Mouse (Mus musculus) forebrain, embryonic 11.5 days (tissue): ENCODE results near the gene Nme9. TPM values are rescaled to one million over a fixed set of nuclear protein-coding genes. Genes with fewer than 3 reads are reported as not detected.

Experiments used
- ATAC-seq: fragments of 200-750 bp; cut with Nextera tagmentation; replicated peaks from 2 replicates; pipeline ENCODE4 v1.8.0; 2017; ENCODE audit warnings: moderate TSS enrichment; ENCODE audit not compliant: low FRiP score
- DNase-seq: peaks from one replicate; pipeline ENCODE4 v3.0.0-alpha.2; 2017; ENCODE audit warnings: low spot score
- H3K27ac ChIP-seq: fragments of 300-500 bp; sonication (generic); 2 replicates; pipeline ENCODE4 v1.5.1; 2014; ENCODE audit warnings: low read depth, low read length
- H3K27me3 ChIP-seq: fragments of 300-500 bp; sonication (generic); 2 replicates; pipeline ENCODE4 v1.6.1; 2014; ENCODE audit warnings: mild to moderate bottlenecking, low read length, mixed read lengths; ENCODE audit not compliant: control insufficient read depth, insufficient read depth
- H3K36me3 ChIP-seq: fragments of 300-500 bp; sonication (generic); 2 replicates; pipeline ENCODE4 v1.6.1; 2014; ENCODE audit warnings: mild to moderate bottlenecking, low read length, moderate library complexity, mixed read lengths; ENCODE audit not compliant: control insufficient read depth, insufficient read depth
- H3K4me1 ChIP-seq: fragments of 300-500 bp; sonication (generic); replicated peaks from 2 replicates; pipeline ENCODE4 v1.6.1; 2014; ENCODE audit warnings: low read length, mixed read lengths; ENCODE audit not compliant: control insufficient read depth, insufficient read depth
- H3K4me2 ChIP-seq: fragments of 300-500 bp; sonication (generic); 2 replicates; pipeline ENCODE4 v1.6.1; 2014; ENCODE audit warnings: low read depth, mild to moderate bottlenecking, low read length, moderate library complexity, mixed read lengths; ENCODE audit not compliant: severe bottlenecking
- H3K4me3 ChIP-seq: fragments of 300-500 bp; sonication (generic); 2 replicates; pipeline ENCODE4 v1.5.1; 2014; ENCODE audit warnings: low read depth, low read length
- H3K9ac ChIP-seq: fragments of 300-500 bp; sonication (generic); 2 replicates; pipeline ENCODE4 v1.6.1; 2014; ENCODE audit warnings: low read length
- H3K9me3 ChIP-seq: fragments of 300-500 bp; sonication (generic); 2 replicates; pipeline ENCODE4 v1.6.1; 2016; ENCODE audit warnings: low read length, mixed read lengths; ENCODE audit not compliant: control insufficient read depth
- WGBS: fragments of 180-500 bp; shearing (Covaris S2); extraction: QIAGEN DNeasy Blood & Tissue Kit; methylation state at CpG from one replicate; pipeline ENCODE4 v1.1.7; 2014; 5-methylcytosine and 5-hydroxymethylcytosine counted together
- polyA plus RNA-seq: library from polyadenylated mRNA; unstranded; fragments of >200 nt; fragmentation: Nextera tagmentation; extraction: Ambion mirVana; gene quantifications from 2 replicates; pipeline ENCODE4 v1.2.1, GENCODE M21; 2014

The Nme9 gene
- polyA plus RNA-seq, 1 experiment from 2014 or later = not detected

DNA sequence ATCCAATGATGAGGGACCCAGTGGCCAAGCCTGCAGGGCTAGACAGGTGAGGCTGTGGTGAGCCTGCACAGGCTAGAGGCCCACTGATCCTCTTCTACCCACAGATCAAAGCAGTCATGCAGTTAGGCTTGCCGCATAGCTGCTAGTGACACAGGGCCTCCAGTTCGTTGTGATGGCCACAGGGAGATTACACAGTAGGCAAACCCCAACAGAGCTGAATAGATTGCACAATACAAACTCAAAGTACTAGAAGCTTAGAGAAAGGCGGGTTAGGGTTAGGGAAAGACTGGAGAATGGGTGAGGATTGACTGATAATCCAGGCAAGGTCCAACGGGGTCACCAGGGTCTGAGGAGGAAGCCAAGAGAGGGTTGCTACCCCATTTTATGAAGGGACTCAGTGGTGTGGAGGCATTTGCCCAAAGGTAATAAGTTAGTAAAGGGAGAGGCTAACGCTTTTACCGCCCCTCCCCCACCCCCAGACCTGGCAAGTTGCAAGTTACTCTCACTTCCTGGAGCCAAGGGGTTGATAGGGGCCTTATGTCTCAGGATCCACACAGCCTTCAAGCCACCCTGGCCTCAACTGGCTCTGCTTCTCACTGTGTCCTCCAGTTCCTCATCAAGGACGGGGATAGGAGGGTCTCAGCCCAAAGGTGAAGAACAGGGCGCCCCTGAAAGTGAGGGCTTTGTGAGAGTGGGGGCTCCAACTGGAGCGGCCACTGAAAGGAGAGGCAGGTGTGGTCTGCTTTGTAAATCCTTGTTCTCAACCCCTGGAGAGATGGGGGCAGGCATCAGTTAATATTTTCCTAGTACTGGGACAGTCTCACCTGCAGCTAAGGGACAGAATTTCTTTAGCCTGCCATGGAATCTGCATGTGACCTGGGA lies 27.3 kb upstream of the Nme9 start:
- no peak for DNase-seq
- H3K27ac ChIP-seq = no peak overlapping the region
- 64% methylated on average over 9 of the region's 9 CpGs for WGBS

DNA sequence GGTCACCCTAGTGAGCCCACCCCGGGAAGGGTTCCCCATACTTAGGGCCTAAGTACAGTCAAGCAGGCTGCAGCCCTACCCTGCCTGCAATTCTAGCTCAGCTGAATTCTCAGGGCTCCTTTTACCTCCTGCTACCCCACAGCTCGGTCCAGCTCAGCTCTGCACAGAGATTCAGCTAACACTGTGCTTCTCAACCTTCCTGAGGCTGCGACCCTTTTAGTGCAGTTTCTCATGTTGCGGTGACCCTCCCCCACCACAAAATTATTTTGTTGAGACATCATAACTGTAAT lies 26.8 kb upstream of the Nme9 start:
- no peaks in the 10 kb centered on the region for H3K9me3 ChIP-seq
- 0 out of 2 replicates have a peak, but pooled peaks cover 2% of the 10 kb centered on the region for H3K4me1 ChIP-seq
- 74% methylated on average over 4 of the region's 4 CpGs for WGBS

More for the DNA sequence above, 27.3 kb upstream of the Nme9 start:
- H3K36me3 ChIP-seq = no peaks in the 10 kb centered on the region
- no peaks in the 10 kb centered on the region for H3K9me3 ChIP-seq
- 0 out of 2 replicates have a peak, but pooled peaks cover 2% of the 10 kb centered on the region for H3K4me1 ChIP-seq
- H3K4me2 ChIP-seq = no peak overlapping the region
- H3K27me3 ChIP-seq = no peaks in the 10 kb centered on the region
- ATAC-seq = no peak
- H3K9ac ChIP-seq = no peak overlapping the region
- no peak overlapping the region for H3K4me3 ChIP-seq

DNA sequence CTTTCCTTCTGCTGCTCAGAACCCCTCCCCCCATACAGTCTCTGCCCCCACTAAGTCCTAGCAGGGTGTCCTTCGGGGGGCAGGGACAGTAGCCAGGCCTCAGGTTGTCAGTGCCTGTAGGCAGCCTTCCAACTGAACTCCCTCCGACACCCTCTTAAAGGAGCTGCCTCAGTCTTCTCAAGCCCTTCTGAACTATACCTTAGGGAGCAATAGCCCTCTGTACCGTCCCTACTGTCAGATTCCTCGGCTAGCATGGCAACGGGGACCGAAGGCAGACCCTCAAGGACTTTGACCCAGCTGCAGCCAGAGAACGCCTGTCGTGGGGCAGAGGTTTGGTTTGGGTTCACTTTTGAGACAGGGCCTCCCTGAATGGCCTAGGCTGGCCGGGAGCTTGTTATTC lies 26.0 kb upstream of the Nme9 start:
- H3K4me1 ChIP-seq = 0 out of 2 replicates have a peak, but pooled peaks cover 2% of the 10 kb centered on the region
- no peaks in the 10 kb centered on the region for H3K9me3 ChIP-seq
- ATAC-seq = no peak
- H3K36me3 ChIP-seq = no peaks in the 10 kb centered on the region
- 82% methylated on average over 9 of the region's 9 CpGs for WGBS
- H3K27me3 ChIP-seq = no peaks in the 10 kb centered on the region
- DNase-seq = no peak
- no peak overlapping the region for H3K9ac ChIP-seq
- no peak overlapping the region for H3K4me3 ChIP-seq
- H3K27ac ChIP-seq = no peak overlapping the region
- H3K4me2 ChIP-seq = no peak overlapping the region

More for the DNA sequence above, 26.8 kb upstream of the Nme9 start:
- H3K36me3 ChIP-seq = no peaks in the 10 kb centered on the region
- no peak overlapping the region for H3K4me2 ChIP-seq
- no peaks in the 10 kb centered on the region for H3K27me3 ChIP-seq
- no peak overlapping the region for H3K27ac ChIP-seq
- no peak overlapping the region for H3K4me3 ChIP-seq
- no peak overlapping the region for H3K9ac ChIP-seq
- no peak for ATAC-seq
- DNase-seq = no peak

DNA sequence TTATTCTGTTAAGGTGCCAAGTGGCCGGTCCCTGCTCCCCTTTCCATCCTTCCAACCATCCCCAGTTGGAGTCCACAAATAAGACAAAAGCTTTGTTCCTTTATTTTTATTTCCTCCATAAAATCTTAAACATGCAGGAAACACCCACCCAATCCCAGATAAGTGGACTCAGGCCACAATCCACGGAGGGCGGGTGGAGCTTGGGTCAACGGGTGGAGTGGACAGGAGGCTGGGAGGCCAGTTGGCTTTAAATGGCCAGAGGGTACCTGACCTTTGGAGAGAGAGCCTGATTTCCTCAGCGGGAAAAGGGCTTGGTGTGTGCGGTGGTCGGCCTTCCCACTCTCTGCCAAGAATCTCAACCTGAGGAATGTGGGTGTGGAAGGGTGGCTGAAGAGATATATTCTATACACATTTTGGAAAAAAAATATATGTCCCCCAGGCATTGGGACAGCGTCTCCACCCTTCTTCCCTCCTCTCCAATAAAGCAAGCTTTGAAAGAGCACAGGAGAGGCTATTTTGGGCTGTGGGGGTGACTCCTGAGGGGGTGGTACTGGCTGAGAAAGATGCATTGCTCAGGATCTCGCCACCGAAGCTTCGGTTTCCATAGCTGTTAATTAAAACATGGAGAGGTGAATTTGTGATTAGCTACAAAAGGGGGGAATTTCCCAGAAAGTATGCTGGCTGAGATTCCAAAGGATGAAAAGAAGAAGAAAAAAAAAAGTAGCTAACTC lies 22.5 kb upstream of the Nme9 start:
- DNase-seq (no peak), ATAC-seq (no peak)
- H3K36me3 ChIP-seq = no peaks in the 10 kb centered on the region
- H3K4me1 ChIP-seq = 0 out of 2 replicates have a peak, but pooled peaks cover 2% of the 10 kb centered on the region
- no peak overlapping the region for H3K4me2 ChIP-seq
- H3K4me3 ChIP-seq = no peak overlapping the region
- H3K27ac ChIP-seq = no peak overlapping the region
- 79% methylated on average over 11 of the region's 11 CpGs for WGBS
- no peaks in the 10 kb centered on the region for H3K9me3 ChIP-seq
- no peaks in the 10 kb centered on the region for H3K27me3 ChIP-seq
- no peak overlapping the region for H3K9ac ChIP-seq

DNA sequence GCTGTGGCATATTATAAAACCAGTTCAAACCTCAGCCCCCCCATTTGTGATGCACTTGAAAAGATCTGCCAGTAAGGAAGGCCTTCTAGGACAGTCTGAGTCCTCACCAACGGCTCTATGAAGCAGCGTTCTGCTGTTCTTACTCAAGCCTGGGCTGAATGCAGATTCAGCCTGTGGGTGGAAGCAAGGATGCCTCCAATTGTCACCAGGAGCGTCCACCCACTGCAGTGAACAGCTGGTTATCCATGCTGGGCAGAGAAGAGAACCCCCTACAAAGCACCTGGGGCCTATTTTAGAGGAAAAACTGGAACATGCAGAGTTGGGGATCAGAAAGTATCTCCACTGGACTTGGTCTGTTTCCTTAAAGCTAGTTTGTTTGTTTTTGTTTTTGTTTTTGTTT lies 21.4 kb upstream of the Nme9 start:
- 0 out of 2 replicates have a peak, but pooled peaks cover under 1% of the 10 kb centered on the region for H3K4me1 ChIP-seq
- H3K9me3 ChIP-seq = no peaks in the 10 kb centered on the region
- no peak for ATAC-seq
- H3K9ac ChIP-seq = no peak overlapping the region
- 89% methylated on average over 3 of the region's 3 CpGs for WGBS
- no peak overlapping the region for H3K4me3 ChIP-seq
- no peaks in the 10 kb centered on the region for H3K27me3 ChIP-seq
- H3K27ac ChIP-seq = no peak overlapping the region
- H3K36me3 ChIP-seq = no peaks in the 10 kb centered on the region
- no peak overlapping the region for H3K4me2 ChIP-seq
- no peak for DNase-seq

DNA sequence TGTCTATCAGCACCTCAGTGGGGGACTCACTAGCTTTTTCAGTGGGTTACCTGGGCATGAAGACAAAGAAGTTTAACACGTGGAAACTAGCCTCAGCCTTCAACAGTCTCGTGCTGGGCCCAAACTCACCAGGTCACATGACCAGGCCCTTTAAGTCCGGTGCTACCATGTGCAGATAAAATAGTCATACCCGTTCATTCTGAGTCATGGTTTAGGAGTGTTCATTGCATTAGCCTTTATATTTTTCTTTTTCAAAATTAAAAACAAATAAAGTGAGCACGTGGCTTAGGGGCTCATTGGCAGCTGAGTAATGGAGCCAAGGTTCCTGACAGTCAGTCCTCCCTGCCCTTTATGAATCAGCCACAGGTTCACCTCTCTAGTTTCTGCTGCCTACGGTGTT lies 20.5 kb upstream of the Nme9 start:
- no peak for ATAC-seq
- H3K27me3 ChIP-seq = no peaks in the 10 kb centered on the region
- no peak overlapping the region for H3K9ac ChIP-seq
- H3K36me3 ChIP-seq = no peaks in the 10 kb centered on the region
- no peak overlapping the region for H3K4me3 ChIP-seq
- no peak overlapping the region for H3K27ac ChIP-seq
- no peaks in the 10 kb centered on the region for H3K9me3 ChIP-seq
- WGBS = 86% methylated on average over 6 of the region's 6 CpGs
- H3K4me2 ChIP-seq = no peak overlapping the region
- 0 out of 2 replicates have a peak, but pooled peaks cover 8% of the 10 kb centered on the region for H3K4me1 ChIP-seq
- DNase-seq = no peak

DNA sequence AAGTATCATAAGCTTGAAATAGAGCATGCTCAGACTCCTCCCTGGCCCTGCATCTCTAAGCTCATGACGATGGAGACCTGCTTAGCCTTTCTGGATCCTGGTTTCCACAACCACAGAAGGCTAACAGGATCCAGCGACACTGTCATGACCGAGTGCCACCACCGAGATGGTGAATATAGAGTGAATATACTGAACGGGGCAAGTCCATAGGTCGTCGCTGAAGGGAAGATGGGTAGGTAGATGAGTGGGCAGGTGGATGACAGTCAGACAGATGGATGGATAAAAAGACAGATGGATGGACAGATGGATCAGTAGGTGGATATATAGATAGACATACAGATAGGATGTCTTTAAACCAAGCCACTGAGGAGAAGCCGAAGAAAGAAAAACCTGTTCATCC lies 19.9 kb upstream of the Nme9 start:
- Histone ChIP-seq H3K9me3 (no peaks in the 10 kb centered on the region), H3K27ac (no peak overlapping the region), H3K9ac (no peak overlapping the region), H3K36me3 (no peaks in the 10 kb centered on the region), H3K4me3 (no peak overlapping the region), H3K27me3 (no peaks in the 10 kb centered on the region), H3K4me1 (0 out of 2 replicates have a peak, but pooled peaks cover 9% of the 10 kb centered on the region), H3K4me2 (no peak overlapping the region)
- 91% methylated on average over 8 of the region's 8 CpGs for WGBS
- no peak for ATAC-seq
- DNase-seq = no peak

DNA sequence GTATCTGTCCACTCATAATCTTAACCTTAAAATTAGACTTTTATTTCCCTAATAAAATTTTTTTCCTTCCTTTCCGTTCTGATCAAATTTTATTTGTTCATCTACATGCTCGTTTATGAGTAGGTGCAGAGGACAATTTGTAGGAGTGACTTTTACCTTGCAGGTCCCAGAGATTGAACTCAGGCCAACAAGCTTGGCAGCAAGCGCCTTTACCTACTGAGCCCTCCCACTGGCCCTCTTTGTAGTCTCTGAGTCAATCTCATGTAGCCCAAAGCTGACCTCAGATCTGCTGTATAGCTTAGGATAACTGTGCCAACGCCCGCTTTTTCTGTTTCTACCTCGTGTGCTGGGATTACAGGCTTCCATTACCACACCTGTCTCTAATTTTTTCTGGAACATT lies 19.3 kb upstream of the Nme9 start:
- Histone ChIP-seq H3K9ac (no peak overlapping the region), H3K36me3 (no peaks in the 10 kb centered on the region), H3K9me3 (no peaks in the 10 kb centered on the region), H3K27me3 (no peaks in the 10 kb centered on the region), H3K4me2 (no peak overlapping the region), H3K4me1 (0 out of 2 replicates have a peak, but pooled peaks cover 9% of the 10 kb centered on the region), H3K27ac (no peak overlapping the region), H3K4me3 (no peak overlapping the region)
- no peak for ATAC-seq
- 92% methylated on average over 6 of the region's 6 CpGs for WGBS
- DNase-seq = no peak
